Mouse (Mus musculus) stomach, embryonic 16.5 days (tissue): Measurements from ENCODE around the gene Cfap161. TPM values are rescaled to one million over a fixed set of nuclear protein-coding genes. Genes with fewer than 3 reads are reported as not detected.

Experiments used
- ATAC-seq: fragments of 200-750 bp; cut with Nextera tagmentation; 2 replicates; pipeline ENCODE4 v1.8.0; 2017; ENCODE audit warnings: moderate number of reproducible peaks, moderate TSS enrichment; ENCODE audit not compliant: insufficient read depth, low FRiP score
- H3K27ac ChIP-seq: fragments of 300-500 bp; sonication (generic); 2 replicates; pipeline ENCODE4 v1.5.1; 2014; ENCODE audit warnings: low read length
- H3K27me3 ChIP-seq: fragments of 300-500 bp; sonication (generic); 2 replicates; pipeline ENCODE4 v1.6.1; 2014; ENCODE audit warnings: low read length, control low read depth, mixed read lengths; ENCODE audit not compliant: control insufficient read depth, insufficient read depth
- H3K36me3 ChIP-seq: fragments of 300-500 bp; sonication (generic); 2 replicates; pipeline ENCODE4 v1.6.1; 2014; ENCODE audit warnings: low read length; ENCODE audit not compliant: control insufficient read depth, insufficient read depth
- H3K4me1 ChIP-seq: fragments of 300-500 bp; sonication (generic); 2 replicates; pipeline ENCODE4 v1.6.1; 2014; ENCODE audit warnings: low read length, control low read depth, mixed read lengths; ENCODE audit not compliant: control insufficient read depth, insufficient read depth
- H3K4me2 ChIP-seq: fragments of 300-500 bp; sonication (generic); 2 replicates; pipeline ENCODE4 v1.6.1; 2014; ENCODE audit warnings: low read depth, low read length, mixed read lengths
- H3K4me3 ChIP-seq: fragments of 300-500 bp; sonication (generic); replicated peaks from 2 replicates; pipeline ENCODE4 v1.5.1; 2014; ENCODE audit warnings: mild to moderate bottlenecking, low read length
- H3K9ac ChIP-seq: fragments of 300-500 bp; sonication (generic); 2 replicates; pipeline ENCODE4 v1.6.1; 2014; ENCODE audit warnings: low read length
- H3K9me3 ChIP-seq: fragments of 300-500 bp; sonication (generic); replicated peaks from 2 replicates; pipeline ENCODE4 v1.6.1; 2016; ENCODE audit warnings: low read length, control low read depth; ENCODE audit not compliant: control insufficient read depth
- WGBS: fragments of 180-500 bp; shearing (Covaris S2); extraction: QIAGEN DNeasy Blood & Tissue Kit; methylation state at CpG from one replicate; pipeline ENCODE4 v1.1.7; 2014; 5-methylcytosine and 5-hydroxymethylcytosine counted together
- polyA plus RNA-seq: library from polyadenylated mRNA; unstranded; fragments of >200 nt; fragmentation: Nextera tagmentation; extraction: Ambion mirVana; gene quantifications from 2 replicates; pipeline ENCODE4 v1.2.1, GENCODE M21; 2015

Gene Cfap161
- polyA plus RNA-seq, 1 experiment from 2014 or later, result not detected

- H3K9me3 ChIP-seq, result no peaks in the 10 kb centered on the region
Measured at GRCm38 (mm10) chr7:83738623-83739462, 55.8 kb downstream of the Cfap161 start.

GRCm38 (mm10) chr7:83737914-83738490 lies 56.7 kb downstream of the Cfap161 start:
- H3K36me3 ChIP-seq, result no peaks in the 10 kb centered on the region
- H3K27me3 ChIP-seq, result no peaks in the 10 kb centered on the region; the same call in 1 of the 2 replicates
- H3K4me3 ChIP-seq, result no peak overlapping the region
- ATAC-seq, result no peak
- 35% methylated on average over 6 of the region's 6 CpGs for WGBS
- H3K4me1 ChIP-seq, result peaks cover 3% of the 10 kb centered on the region; the same call in 1 of the 2 replicates
- H3K4me2 ChIP-seq, result no peak overlapping the region
- no peak overlapping the region for H3K27ac ChIP-seq
- H3K9ac ChIP-seq, result no peak overlapping the region
- no peaks in the 10 kb centered on the region for H3K9me3 ChIP-seq

More at GRCm38 (mm10) chr7:83738623-83739462, 55.8 kb downstream of the Cfap161 start:
- Histone ChIP-seq H3K27ac (no peak overlapping the region), H3K4me3 (no peak overlapping the region), H3K27me3 (no peaks in the 10 kb centered on the region; the same call in 1 of the 2 replicates), H3K9ac (no peak overlapping the region), H3K4me2 (no peak overlapping the region), H3K36me3 (no peaks in the 10 kb centered on the region), H3K4me1 (peaks cover 3% of the 10 kb centered on the region; the same call in 1 of the 2 replicates)
- WGBS, result 54% methylated on average over 10 of the region's 10 CpGs
- ATAC-seq, result peak; percentile 18; the same call in 1 of the 2 replicates

GRCm38 (mm10) chr7:83736341-83737115 lies 58.2 kb downstream of the Cfap161 start:
- ATAC-seq, result no peak
- H3K4me2 ChIP-seq, result no peak overlapping the region
- H3K4me3 ChIP-seq, result no peak overlapping the region
- no peak overlapping the region for H3K9ac ChIP-seq
- peaks cover 3% of the 10 kb centered on the region; the same call in 1 of the 2 replicates for H3K4me1 ChIP-seq
- no peaks in the 10 kb centered on the region for H3K9me3 ChIP-seq
- H3K27ac ChIP-seq, result no peak overlapping the region
- H3K36me3 ChIP-seq, result no peaks in the 10 kb centered on the region
- WGBS, result 79% methylated on average over 6 of the region's 6 CpGs
- no peaks in the 10 kb centered on the region; the same call in 1 of the 2 replicates for H3K27me3 ChIP-seq

GRCm38 (mm10) chr7:83735108-83735781 lies 59.4 kb downstream of the Cfap161 start:
- WGBS, result 80% methylated on average over 7 of the region's 7 CpGs
- Histone ChIP-seq H3K27me3 (no peaks in the 10 kb centered on the region; the same call in 1 of the 2 replicates), H3K4me2 (no peak overlapping the region), H3K36me3 (no peaks in the 10 kb centered on the region), H3K4me1 (peaks cover 3% of the 10 kb centered on the region; the same call in 1 of the 2 replicates), H3K9ac (no peak overlapping the region), H3K4me3 (no peak overlapping the region), H3K9me3 (no peaks in the 10 kb centered on the region), H3K27ac (no peak overlapping the region)
- ATAC-seq, result no peak

GRCm38 (mm10) chr7:83734671-83735082 lies 60.0 kb downstream of the Cfap161 start:
- no peak for ATAC-seq
- no peaks in the 10 kb centered on the region for H3K36me3 ChIP-seq
- H3K9ac ChIP-seq, result no peak overlapping the region
- H3K4me1 ChIP-seq, result peaks cover 3% of the 10 kb centered on the region; the same call in 1 of the 2 replicates
- WGBS, result 69% methylated on average over 6 of the region's 6 CpGs
- H3K4me3 ChIP-seq, result no peak overlapping the region
- no peak overlapping the region for H3K27ac ChIP-seq
- H3K9me3 ChIP-seq, result no peaks in the 10 kb centered on the region
- no peak overlapping the region for H3K4me2 ChIP-seq
- no peaks in the 10 kb centered on the region for H3K27me3 ChIP-seq

- Histone ChIP-seq H3K4me1 (peaks cover 3% of the 10 kb centered on the region; the same call in 1 of the 2 replicates), H3K27ac (no peak overlapping the region), H3K4me3 (no peak overlapping the region), H3K27me3 (no peaks in the 10 kb centered on the region), H3K36me3 (no peaks in the 10 kb centered on the region), H3K4me2 (no peak overlapping the region), H3K9me3 (no peaks in the 10 kb centered on the region), H3K9ac (no peak overlapping the region)
- WGBS, result 90% methylated on average over 3 of the region's 3 CpGs
- ATAC-seq, result no peak
Measured at GRCm38 (mm10) chr7:83734246-83734645, 60.4 kb downstream of the Cfap161 start.

- Histone ChIP-seq H3K4me2 (no peak overlapping the region), H3K9me3 (no peaks in the 10 kb centered on the region), H3K9ac (no peak overlapping the region), H3K4me1 (peaks cover under 1% of the 10 kb centered on the region; the same call in 1 of the 2 replicates), H3K27ac (no peak overlapping the region), H3K27me3 (no peaks in the 10 kb centered on the region), H3K4me3 (no peak overlapping the region), H3K36me3 (no peaks in the 10 kb centered on the region)
- whole genome bisulfite sequencing, result 86% methylated on average over 3 of the region's 3 CpGs
- ATAC-seq, result no peak
Measured at GRCm38 (mm10) chr7:83732781-83733180, 61.9 kb downstream of the Cfap161 start.

GRCm38 (mm10) chr7:83731961-83732666 lies 62.6 kb downstream of the Cfap161 start:
- H3K4me3 ChIP-seq, result no peak overlapping the region
- WGBS, result 77% methylated on average over 15 of the region's 15 CpGs
- ATAC-seq, result no peak
- H3K4me1 ChIP-seq, result no peaks in the 10 kb centered on the region
- no peaks in the 10 kb centered on the region for H3K36me3 ChIP-seq
- no peak overlapping the region for H3K4me2 ChIP-seq
- no peaks in the 10 kb centered on the region for H3K27me3 ChIP-seq
- no peak overlapping the region for H3K27ac ChIP-seq
- H3K9ac ChIP-seq, result no peak overlapping the region
- H3K9me3 ChIP-seq, result no peaks in the 10 kb centered on the region
